Mouse (Mus musculus) kidney, postnatal 0 days (tissue): Measurements from ENCODE around the gene Lbx2. TPM values are rescaled to one million over a fixed set of nuclear protein-coding genes. Genes with fewer than 3 reads are reported as not detected.

ENCODE experiments used
- ATAC-seq: fragments of 200-750 bp; cut with Nextera tagmentation; replicated peaks from 2 replicates; pipeline ENCODE4 v1.8.0; 2017; ENCODE audit warnings: low read depth, moderate number of reproducible peaks, moderate TSS enrichment, moderate library complexity; ENCODE audit not compliant: low FRiP score
- DNase-seq: peaks from one replicate; pipeline ENCODE4 v3.0.0-alpha.2; 2016; ENCODE audit warnings: low spot score
- H3K27ac ChIP-seq: fragments of 300-500 bp; sonication (generic); 2 replicates; pipeline ENCODE4 v1.5.1; 2014; ENCODE audit warnings: mild to moderate bottlenecking
- H3K27me3 ChIP-seq: fragments of 300-500 bp; sonication (generic); 2 replicates; pipeline ENCODE4 v1.6.1; 2014; ENCODE audit warnings: low read length, mixed read lengths; ENCODE audit not compliant: insufficient read depth
- H3K36me3 ChIP-seq: fragments of 300-500 bp; sonication (generic); 2 replicates; pipeline ENCODE4 v1.6.1; 2014; ENCODE audit warnings: low read length, mixed read lengths; ENCODE audit not compliant: insufficient read depth
- H3K4me1 ChIP-seq: fragments of 300-500 bp; sonication (generic); replicated peaks from 2 replicates; pipeline ENCODE4 v1.6.1; 2014; ENCODE audit warnings: antibody characterized with exemption, low read length, mixed read lengths; ENCODE audit not compliant: insufficient read depth
- H3K4me2 ChIP-seq: fragments of 300-500 bp; sonication (generic); 2 replicates; pipeline ENCODE4 v1.6.1; 2014; ENCODE audit warnings: mild to moderate bottlenecking, low read length, moderate library complexity, mixed read lengths
- H3K4me3 ChIP-seq: fragments of 300-500 bp; sonication (generic); replicated peaks from 2 replicates; pipeline ENCODE4 v1.5.1; 2014; ENCODE audit warnings: low read depth, low read length
- H3K9ac ChIP-seq: fragments of 300-500 bp; sonication (generic); 2 replicates; pipeline ENCODE4 v1.6.1; 2014; ENCODE audit warnings: low read depth, low read length
- H3K9me3 ChIP-seq: fragments of 300-500 bp; sonication (generic); replicated peaks from 2 replicates; pipeline ENCODE4 v1.6.1; 2016; ENCODE audit warnings: low read length, inconsistent platforms, mixed read lengths
- CTCF ChIP-seq: IDR thresholded peaks from 2 replicates; pipeline ENCODE4 v1.5.1; 2016; ENCODE audit warnings: antibody characterized with exemption, low read depth, mild to moderate bottlenecking, moderate library complexity
- WGBS: fragments of 180-500 bp; shearing (Covaris S2); extraction: QIAGEN DNeasy Blood & Tissue Kit; methylation state at CpG from one replicate; pipeline ENCODE4 v1.1.7; 2014; 5-methylcytosine and 5-hydroxymethylcytosine counted together
- polyA plus RNA-seq: library from polyadenylated mRNA; unstranded; fragments of >200 nt; fragmentation: Nextera tagmentation; extraction: Ambion mirVana; gene quantifications from 2 replicates; pipeline ENCODE4 v1.2.1, GENCODE M21; 2015

Lbx2 gene
- polyA plus RNA-seq: 3.1 and 4.8 TPM in 2 replicates

DNA sequence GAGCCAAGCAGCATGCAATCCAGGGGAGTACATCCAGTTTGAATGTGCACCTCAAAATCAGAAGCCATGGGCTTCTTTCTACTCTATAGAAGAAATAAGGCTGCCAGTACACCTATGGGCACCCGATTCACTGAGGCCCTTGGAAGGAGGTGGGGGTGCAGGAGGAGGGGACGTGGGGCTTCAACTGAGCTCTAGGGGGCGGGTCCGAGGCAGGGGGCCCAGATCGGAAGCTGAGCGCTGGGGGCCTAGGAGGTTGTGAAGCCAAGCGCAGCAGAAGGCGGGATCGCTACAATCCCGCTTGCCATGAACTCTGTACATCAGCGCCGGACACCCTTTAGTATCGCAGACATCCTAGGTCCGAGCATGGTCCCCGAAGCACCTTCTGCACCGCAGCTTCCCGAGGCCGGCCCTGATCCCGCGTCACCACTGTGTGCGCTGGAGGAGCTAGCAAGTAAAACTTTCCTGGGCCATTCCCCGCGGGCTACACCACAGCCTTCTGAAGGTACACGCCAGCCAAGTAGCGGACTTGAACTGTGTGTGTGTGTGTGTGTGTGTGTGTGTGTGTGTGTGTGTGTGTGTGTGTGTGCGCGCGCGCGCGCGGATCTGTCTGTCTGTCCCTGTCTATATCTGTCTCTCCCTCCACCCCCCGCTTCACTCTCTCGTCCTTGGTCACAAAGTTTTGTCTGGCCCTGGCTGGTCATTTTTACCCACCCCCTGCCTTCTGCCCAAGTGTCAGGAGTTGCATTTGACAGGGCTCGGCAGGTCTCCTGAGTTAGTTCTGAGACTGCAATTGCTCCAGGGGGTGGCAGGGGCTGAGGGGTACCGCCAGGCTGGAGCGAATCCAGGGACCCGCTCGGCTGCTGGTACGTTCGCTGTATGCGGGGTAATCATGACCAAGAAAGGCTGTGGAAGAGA, at the start of gene Lbx2:
Gene Lbx2 (plus strand): TSS at position 247 of the 915 bp plus-strand sequence.
- DNase-seq (no peak), ATAC-seq (no peak; the same call in 1 of the 2 replicates)
- Histone ChIP-seq H3K9me3 (no peaks in the 10 kb centered on the region), H3K27ac (no peak within 1 kb of the TSS), H3K4me2 (peak within 1 kb of the TSS; percentile 55), H3K4me3 (peak within 1 kb of the TSS; percentile 20; the same call in 1 of the 2 replicates), H3K36me3 (no peaks in the 10 kb centered on the region), H3K9ac (0 out of 2 replicates have a peak within 1 kb of the TSS, but pooled peaks have one; percentile 8), H3K27me3 (peaks cover 20% of the 10 kb centered on the region; the same call in 1 of the 2 replicates), H3K4me1 (peaks cover 11% of the 10 kb centered on the region)
- no peak for TF ChIP-seq CTCF
- 5% methylated on average over 37 of the region's 42 CpGs for WGBS

GRCm38 (mm10) chr6:83037188-83037587, 49.0 kb upstream of the Lbx2 start:
- Histone ChIP-seq H3K9ac (no peak overlapping the region), H3K27ac (no peak overlapping the region), H3K4me2 (no peak overlapping the region), H3K4me1 (peaks cover under 1% of the 10 kb centered on the region), H3K4me3 (no peak overlapping the region), H3K27me3 (no peaks in the 10 kb centered on the region), H3K9me3 (no peaks in the 10 kb centered on the region), H3K36me3 (no peaks in the 10 kb centered on the region)
- no peak for DNase-seq
- no peak for ATAC-seq
- 87% methylated on average over 8 of the region's 8 CpGs for WGBS
- TF ChIP-seq CTCF: no peak

DNA sequence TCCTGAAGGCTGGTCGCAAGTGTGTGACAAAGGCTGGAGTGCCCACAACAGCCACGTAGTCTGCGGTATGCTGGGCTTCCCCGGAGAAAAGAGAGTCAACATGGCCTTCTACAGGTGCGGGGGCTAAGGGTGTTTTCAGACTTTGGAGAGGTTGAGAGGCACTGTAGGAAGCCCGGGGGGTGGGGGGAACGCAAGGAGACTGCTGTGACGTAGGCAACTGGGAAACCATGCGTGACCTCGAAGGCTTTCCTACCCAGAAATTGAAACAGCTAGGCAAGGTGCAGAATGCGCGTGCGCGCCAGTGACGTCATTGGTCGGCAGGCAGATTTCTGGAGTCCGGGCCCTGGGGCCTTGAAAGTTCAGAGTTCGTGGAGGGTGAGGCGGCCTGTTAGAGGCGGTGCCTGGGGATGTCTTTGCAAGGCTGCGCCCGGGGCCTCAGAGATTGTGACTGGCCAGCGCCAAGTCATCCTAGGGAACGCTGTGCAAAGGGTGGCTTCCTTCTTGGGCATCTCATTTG, 47.6 kb upstream of the Lbx2 start:
- Histone ChIP-seq H3K9ac (0 out of 2 replicates have a peak overlapping the region, but pooled peaks have one; percentile 32), H3K4me2 (peak overlapping the region; percentile 41), H3K9me3 (no peaks in the 10 kb centered on the region), H3K27me3 (no peaks in the 10 kb centered on the region), H3K36me3 (no peaks in the 10 kb centered on the region), H3K27ac (no peak overlapping the region), H3K4me1 (no peaks in the 10 kb centered on the region; the same call in none of the 2 replicates), H3K4me3 (no peak overlapping the region)
- 14% methylated on average over 24 of the region's 24 CpGs for WGBS
- no peak for TF ChIP-seq CTCF
- DNase-seq (peak; percentile 83), ATAC-seq (peak; percentile 74)

GRCm38 (mm10) chr6:83040601-83041000, 45.6 kb upstream of the Lbx2 start:
- H3K9me3 ChIP-seq: no peaks in the 10 kb centered on the region
- no peak overlapping the region for H3K4me3 ChIP-seq
- H3K9ac ChIP-seq: no peak overlapping the region
- no peak for DNase-seq
- no peak overlapping the region for H3K4me2 ChIP-seq
- ATAC-seq: no peak
- H3K27me3 ChIP-seq: no peaks in the 10 kb centered on the region
- no peak overlapping the region for H3K27ac ChIP-seq
- WGBS: 80% methylated on average over 5 of the region's 5 CpGs
- TF ChIP-seq CTCF: no peak
- no peaks in the 10 kb centered on the region for H3K36me3 ChIP-seq
- no peaks in the 10 kb centered on the region; the same call in none of the 2 replicates for H3K4me1 ChIP-seq

DNA sequence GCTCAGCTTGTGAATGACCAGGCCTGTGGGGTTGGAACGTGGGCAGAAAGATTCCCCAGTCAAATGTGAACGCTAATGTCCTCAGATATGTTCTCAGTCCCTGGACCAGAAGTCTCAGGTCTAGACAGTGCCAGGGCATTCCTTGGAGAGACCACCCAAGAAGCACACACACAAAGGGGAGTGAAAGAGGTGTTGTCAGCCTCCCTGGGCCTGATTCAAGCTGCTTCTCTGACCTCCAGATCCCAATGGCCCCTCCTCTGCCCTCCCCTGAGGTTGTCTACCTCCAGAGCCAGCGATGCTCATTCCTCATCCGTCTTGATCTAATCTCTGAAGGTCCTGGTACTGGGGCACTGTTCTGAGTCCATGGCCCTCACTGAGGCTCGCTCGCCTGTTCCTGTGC, 42.6 kb upstream of the Lbx2 start:
- WGBS: 69% methylated on average over 6 of the region's 6 CpGs
- no peak overlapping the region for H3K27ac ChIP-seq
- ATAC-seq (no peak), DNase-seq (no peak)
- no peak overlapping the region for H3K9ac ChIP-seq
- H3K27me3 ChIP-seq: no peaks in the 10 kb centered on the region
- H3K4me3 ChIP-seq: no peak overlapping the region
- H3K36me3 ChIP-seq: no peaks in the 10 kb centered on the region
- TF ChIP-seq CTCF: no peak
- H3K9me3 ChIP-seq: no peaks in the 10 kb centered on the region
- H3K4me2 ChIP-seq: no peak overlapping the region
- H3K4me1 ChIP-seq: no peaks in the 10 kb centered on the region; the same call in none of the 2 replicates

- no peak for TF ChIP-seq CTCF
- no peak overlapping the region for H3K9ac ChIP-seq
- H3K36me3 ChIP-seq: no peaks in the 10 kb centered on the region
- no peaks in the 10 kb centered on the region for H3K9me3 ChIP-seq
- no peak for ATAC-seq
- no peaks in the 10 kb centered on the region for H3K4me1 ChIP-seq
- DNase-seq: no peak
- WGBS: 96% methylated on average over 5 of the region's 5 CpGs
- H3K4me2 ChIP-seq: no peak overlapping the region
- H3K4me3 ChIP-seq: no peak overlapping the region
- no peak overlapping the region for H3K27ac ChIP-seq
- no peaks in the 10 kb centered on the region for H3K27me3 ChIP-seq
Measured at GRCm38 (mm10) chr6:83043993-83044392, 42.2 kb upstream of the Lbx2 start.
